Mouse (Mus musculus): ENCODE measurements around the gene Ccdc12.

DNA sequence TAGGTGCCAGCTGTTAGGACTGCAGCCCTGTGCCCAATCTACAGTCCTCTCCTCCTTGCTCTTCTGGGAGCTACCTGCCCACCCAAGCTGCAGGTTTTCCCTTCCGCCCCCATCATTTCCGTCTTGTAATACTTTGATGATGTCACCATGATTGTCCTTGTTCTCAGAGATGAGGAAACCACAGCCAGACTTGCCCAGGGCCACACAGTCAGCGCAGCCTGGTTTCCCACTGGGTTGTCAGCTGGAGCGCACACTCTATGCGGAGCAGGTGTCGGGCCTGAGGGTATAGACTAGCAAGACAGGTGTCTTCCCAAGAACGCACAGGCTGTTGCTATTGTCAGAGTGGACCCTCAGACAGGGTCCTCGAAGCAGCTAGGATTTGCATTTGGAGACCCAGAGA lies 28.9 kb downstream of the Ccdc12 start:
- TF ChIP-seq POLR2A (IDR thresholded peaks at IDR 0.05; ENCODE audit: low read depth, low read length) = no peak
- TF ChIP-seq CTCF (IDR thresholded peaks at IDR 0.05; ENCODE audit: borderline replicate concordance, insufficient read depth, low read length) = no peak
